Mouse (Mus musculus): ENCODE results near the gene Mgat5. TPM values are rescaled to one million over a fixed set of nuclear protein-coding genes. Genes with fewer than 3 reads are reported as not detected.

Mgat5 gene
- total RNA-seq, 2 experiments from 2014 or later = 11.8 to 13.5 TPM

DNA sequence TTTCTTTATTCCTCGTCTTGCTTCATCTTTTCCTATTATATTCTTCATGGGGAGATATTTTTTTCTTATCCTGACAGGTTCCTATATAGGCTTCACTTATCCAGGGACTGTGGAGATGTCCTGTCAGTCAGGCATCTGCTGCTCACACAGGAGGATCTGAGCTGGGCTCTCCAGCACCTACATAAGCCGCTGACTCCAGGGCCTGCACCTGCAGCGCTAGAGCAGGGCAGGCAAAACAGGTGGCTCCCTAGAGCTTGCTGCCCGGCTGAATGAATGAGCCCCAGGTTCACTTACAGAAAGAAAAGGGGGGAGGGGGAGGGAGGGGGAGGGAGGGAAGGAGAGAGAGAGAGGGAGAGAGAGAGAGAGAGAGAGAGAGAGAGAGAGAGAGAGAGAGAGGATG lies 175.3 kb downstream of the Mgat5 start:
- no peak for DNase-seq (ENCODE audit: low spot score in 2 of 2)

DNA sequence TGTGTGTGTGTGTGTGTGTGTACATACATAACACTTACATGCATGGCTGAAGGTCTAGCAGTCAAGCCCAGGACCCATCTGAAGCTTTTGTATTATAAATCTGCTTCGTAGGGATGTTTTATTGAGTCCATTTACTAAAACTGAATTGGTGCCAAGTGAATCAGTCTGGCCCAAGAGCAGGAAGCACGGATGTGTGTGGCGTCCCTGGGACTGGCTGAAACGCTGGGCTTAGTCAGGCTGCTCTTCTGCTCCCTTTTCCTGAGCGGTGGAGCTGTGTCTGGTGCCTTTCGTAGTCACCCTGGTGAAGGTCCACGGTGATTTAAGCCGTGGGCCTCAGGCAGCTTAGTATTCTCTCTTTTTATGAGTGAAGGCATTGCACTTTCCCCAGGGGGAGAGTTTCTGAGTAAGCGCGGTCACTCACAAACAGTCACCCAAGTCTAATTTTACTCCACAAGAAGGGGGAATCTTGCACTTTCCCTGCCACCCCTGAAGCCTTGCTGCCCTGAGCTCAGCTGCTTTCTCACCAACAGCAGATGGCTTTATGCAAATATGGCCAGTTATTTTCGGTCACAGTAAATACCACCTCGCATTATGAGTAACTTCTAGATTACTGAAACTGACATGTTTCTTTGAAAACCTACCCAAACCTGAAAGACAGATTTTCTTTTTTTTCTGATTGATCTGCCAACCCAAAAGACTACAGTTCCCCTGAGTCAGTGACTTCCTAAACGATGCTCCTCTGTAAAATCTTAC lies 176.1 kb downstream of the Mgat5 start:
- peak in 1 of 2 experiments; percentile 10 for DNase-seq (ENCODE audit: low spot score in 2 of 2)

DNA sequence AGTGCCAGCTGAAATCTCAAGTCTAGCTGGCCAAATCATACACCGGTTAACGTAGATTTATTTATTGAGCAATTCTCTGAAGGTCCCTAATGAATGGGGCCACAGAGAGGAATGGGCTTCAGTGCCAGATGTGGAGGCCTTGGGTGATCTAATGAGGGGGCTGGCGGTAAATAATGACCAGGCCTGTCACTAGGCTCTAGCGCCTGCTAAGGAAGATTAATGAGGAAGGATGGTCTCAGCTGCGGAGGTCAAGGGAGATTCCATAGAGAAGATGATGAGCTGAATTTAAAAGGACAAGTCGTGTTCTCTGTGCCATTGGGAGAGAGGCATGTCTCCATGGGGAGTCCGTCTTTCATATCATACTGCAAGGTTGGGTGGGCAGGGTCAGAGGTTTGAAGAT lies 178.3 kb downstream of the Mgat5 start:
- DNase-seq (ENCODE audit: low spot score in 2 of 2) = no peak

DNA sequence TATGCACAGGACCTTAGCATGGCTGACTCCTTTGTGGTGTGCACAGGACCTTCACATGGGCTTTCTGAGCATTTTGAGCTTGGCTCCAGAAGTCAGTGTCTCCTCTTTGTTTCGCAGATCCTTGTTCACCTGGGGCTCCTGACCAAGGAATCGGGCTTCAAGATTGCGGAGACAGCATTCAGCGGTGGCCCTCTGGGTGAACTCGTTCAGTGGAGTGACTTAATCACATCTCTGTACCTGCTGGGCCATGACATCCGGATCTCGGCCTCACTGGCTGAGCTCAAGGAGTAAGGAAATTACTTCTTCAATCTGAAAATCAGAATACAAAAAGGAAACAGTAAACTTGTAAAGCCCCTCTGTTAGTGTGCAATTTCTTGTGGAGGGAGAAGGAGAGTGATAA lies 182.4 kb downstream of the Mgat5 start:
- no peak for DNase-seq (ENCODE audit: low spot score in 2 of 2)

DNA sequence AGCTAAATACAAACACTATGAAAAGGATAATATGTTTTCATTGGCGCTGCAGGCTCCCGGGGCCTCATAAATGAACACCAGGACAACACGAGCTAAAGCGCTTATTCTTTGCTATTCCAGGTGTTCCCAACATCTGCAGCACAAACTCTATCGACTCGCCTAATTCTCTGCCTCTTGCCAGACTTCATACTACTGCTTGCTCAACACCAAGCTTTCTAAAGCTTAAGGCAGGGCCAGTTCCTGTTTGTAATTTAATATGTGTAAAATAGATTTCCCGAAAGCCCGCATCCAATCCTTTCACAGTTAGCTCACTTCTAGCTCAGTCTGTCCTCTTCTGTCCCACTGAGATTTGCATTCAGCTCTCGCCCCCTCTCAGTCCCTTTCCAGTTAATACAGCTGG lies 182.8 kb downstream of the Mgat5 start:
- DNase-seq (ENCODE audit: low spot score in 2 of 2) = no peak

DNA sequence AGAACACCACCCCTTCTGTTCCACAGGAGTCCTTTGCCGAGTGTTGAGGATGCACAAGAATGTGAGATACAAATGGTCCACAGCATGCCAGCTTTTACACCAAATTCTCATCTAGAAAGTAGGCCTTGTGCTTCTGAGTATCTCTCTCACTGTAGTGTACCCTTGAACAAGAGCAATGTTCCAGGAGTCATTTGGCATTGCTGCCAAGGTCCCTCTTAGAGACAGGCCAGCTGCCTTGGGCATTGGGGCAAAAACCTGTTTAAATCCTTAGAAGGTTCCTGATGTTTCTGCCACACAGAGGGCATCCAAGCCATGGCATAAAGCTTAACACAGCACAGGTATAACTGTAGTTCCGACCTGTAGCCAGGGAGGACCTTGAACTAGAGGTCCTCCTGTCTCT lies 189.9 kb downstream of the Mgat5 start:
- DNase-seq (ENCODE audit: low spot score in 2 of 2) = no peak

DNA sequence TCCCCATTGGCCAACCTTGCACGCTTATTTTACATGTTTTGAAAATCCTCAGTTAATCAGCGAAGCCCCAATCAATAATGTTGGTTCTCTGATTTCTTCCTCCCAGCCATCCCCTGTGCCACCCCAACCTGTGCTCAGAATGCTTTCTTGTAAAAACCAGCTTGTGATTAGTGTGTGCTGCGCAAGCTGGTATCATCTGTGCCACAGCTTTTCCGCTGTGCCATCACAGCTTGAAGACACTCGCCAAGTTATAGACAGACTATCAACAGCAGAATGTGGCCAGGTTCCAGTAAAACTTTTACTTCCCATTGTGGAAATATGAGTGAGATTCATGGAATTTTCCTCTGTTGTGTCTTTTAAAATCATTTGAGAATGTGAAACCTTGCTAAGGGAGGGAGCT lies 190.9 kb downstream of the Mgat5 start:
- no peak for DNase-seq (ENCODE audit: low spot score in 2 of 2)

DNA sequence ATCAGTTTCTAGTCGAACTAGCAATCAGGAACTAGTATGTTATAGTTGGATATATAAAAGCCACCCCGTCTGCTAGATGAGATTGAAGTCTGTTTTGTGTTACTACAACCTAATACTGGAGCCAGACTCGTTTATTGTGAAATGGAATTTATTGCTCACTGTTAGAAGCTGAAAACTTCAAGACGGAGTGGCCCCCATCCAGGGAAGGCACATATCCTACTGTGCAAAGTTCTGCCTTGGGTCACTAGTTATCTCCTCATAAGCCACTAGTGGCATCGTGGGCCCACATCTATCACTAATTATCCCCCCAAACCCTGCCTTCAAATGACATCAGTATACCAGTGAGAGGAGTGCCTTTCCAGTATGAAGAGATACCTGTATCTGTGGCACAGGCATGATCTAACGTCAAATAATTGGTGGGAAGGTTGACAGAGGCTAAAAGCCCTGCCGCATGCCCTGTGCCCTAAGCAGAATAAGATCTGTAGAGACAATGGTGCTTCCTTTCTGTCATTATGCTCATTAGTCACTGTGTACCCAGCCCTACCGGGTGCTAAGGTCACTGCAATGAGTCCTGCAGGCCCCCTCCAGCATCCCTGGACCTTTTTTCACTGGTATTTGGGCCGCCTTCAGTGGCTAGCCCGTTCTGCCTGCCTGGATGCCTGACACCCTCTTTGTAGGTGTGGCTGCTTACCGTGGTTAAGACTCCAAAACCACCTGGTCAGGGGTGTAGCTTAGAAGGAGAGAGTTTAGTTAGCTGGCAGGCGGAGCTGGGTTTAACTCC lies 191.9 kb downstream of the Mgat5 start:
- DNase-seq (ENCODE audit: low spot score in 2 of 2) = no peak

DNA sequence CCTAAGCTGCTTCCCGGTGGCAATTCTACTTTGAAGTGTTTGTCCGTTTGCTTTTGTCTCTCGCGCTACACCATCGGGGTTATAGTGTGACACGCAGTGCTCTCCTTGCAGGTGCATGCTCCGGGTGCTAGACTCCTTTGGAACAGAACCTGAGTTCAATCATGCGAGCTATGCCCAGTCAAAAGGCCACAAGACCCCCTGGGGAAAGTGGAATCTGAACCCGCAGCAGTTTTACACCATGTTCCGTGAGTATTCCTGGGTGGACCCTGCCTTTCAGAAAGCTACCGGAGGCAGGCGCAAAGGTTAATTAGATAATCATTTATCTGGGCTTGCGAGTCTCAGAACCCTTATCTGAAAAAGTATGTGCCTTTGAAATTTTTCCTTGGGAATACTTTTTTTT lies 192.6 kb downstream of the Mgat5 start:
- no peak for DNase-seq (ENCODE audit: low spot score in 2 of 2)

DNA sequence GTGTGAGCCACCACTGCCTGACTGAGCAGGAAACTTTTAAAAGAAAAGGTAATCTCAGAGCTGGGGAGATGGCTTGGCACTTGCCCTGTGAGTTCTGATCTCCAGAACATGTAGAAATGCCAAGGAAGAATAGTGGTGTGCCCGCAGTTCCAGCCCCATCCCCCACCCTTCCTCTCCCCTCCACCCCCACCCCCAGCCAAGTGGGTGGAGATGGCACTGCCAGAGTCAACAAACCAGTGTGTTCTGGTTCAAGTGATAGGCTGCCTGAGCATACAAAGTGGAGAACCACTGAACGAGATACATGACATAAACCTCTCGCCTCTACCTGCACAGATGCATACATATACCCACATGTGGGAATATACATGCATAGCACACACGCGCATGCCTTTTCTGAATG lies 193.4 kb downstream of the Mgat5 start:
- DNase-seq (ENCODE audit: low spot score in 2 of 2) = no peak

DNA sequence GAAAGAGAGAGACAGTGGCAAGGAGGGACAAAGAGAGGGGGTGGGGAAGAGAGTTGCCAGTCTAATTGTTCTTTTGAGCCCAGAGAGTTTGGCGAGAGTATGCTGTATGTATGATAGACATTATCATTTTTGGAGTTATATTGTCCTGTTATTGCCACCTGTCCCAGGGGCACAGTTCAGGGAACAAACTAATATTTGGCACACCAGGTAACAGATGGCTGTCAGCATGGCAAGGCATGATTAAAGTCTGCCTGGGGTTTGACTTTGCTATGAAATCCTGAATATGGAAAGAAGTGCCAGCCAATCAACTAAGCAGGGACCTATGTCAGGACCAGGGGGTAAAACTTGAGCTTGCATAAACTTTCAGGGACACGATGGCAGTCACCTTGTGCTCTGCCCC lies 195.4 kb downstream of the Mgat5 start:
- DNase-seq (ENCODE audit: low spot score in 2 of 2) = no peak

DNA sequence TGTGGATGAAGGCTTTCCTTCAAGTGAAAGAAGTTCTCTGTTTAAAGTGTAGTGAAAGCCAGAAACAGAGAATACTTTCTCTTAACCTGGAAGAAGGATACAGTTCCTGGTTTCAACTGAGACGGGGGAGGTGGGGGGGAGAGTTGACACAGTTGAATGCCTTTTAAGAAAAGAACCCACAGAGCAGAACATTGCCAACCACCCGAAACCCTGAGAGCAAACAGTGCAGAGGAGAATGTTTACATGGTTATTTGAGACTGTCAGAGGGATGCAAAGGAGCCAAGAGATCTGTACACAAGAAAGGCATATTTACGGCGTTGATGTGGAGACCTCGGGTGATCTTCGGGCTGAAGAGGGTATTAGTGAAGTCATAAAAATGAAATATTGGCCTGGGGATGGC lies 195.9 kb downstream of the Mgat5 start:
- DNase-seq (ENCODE audit: low spot score in 2 of 2) = no peak

DNA sequence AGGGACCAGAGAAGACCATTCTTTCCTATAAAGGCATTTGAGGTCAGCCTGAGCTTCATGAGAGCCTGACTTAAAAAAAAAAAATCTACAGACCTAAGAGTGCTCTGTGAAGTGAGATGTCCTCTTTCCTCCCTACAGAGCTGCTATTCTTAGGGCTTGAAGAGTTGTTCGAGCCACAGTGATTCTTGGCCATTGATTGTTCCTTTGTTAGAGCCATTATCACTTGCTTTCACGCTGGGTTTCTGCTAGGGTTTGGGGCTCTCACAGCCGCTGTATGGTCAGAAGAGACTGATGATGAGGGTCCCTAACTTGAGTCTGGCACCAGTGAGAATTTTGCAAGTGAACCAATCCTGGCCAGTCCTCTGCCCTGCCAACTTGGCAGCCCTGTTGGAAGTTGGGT lies 199.8 kb downstream of the Mgat5 start:
- DNase-seq (ENCODE audit: low spot score in 2 of 2) = no peak

DNA sequence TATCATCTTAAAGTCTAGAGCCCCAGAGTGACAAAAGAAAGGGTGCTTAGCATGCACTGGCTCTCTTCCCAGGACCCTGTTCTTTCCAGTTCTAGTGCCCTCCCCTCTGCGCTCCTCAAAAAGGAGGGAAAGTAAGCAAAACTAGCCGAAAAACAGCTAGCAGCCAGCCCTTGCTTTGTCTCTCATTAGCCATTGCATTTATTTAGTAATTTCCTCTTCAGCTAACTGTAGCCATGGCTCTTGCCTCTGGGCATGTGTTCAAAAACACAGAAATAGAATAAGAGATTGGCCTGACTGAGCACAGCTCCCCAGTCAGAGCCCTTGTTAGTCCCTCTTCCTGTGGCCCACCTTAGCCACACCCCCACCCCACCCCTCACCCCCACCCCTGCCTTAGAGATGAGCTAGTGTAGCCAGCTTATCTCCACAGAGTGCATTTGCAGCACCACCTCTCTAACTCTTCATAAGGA lies 204.2 kb downstream of the Mgat5 start:
- DNase-seq (ENCODE audit: low spot score in 2 of 2) = no peak

DNA sequence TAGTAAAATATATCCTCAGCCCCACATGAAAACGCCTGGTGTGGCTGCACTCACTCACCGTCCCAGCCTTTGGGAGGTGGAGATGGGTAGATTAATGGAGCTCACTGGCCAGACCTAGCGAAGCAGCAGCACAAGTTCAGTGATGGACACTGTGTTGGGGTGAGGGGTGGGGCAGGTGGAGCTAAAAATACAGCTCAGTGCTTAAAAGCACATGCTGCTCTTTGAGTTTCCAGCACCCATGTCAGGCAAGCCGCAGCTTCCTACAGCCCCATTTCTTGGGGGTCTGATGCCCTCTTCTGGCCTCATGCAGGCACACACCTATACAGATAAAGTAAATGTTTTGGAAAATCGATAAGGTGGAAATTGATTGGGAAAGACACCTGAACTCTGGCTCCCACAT lies 204.7 kb downstream of the Mgat5 start:
- DNase-seq (ENCODE audit: low spot score in 2 of 2) = peak in 1 of 2 experiments; percentile 7

DNA sequence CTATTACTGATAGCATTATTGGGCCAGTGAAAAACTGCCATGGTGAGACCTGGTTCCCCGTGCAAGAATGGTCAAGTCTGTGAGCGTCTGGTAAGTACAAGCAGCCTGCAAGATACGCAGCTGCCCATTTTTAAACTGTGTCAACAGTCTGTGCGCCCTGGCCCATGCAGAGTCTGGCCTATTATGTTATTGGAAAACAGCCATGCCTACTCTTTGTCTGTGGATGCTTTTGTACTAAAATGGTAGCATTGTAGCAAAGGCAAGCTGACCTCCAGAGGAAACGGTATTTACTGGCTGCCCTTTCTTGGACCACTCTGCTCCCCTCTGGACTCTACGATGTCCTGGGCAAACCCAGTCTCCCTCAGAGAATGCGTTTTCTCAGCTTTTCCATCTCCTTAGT lies 209.7 kb downstream of the Mgat5 start:
- no peak for DNase-seq (ENCODE audit: low spot score in 2 of 2)

DNA sequence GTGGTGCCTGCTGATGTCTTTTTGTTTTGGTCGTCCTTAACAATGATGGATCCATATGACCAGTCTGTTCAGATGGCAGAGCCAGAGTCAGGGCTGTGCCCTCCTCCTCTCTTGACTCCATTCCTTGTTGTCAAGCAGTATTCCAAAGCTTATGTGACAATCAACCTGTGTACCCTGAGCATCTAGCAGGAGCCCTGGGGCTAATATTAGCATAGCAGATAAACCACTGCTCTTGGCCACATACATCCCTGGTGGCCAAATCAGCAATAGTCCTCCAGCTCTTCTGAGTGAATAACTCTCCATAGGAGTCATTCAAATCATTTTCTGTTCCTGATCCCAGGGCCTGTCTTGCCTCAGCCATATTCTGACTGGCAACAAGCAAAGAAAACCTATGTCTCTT lies 211.1 kb downstream of the Mgat5 start:
- DNase-seq (ENCODE audit: low spot score in 2 of 2) = no peak

DNA sequence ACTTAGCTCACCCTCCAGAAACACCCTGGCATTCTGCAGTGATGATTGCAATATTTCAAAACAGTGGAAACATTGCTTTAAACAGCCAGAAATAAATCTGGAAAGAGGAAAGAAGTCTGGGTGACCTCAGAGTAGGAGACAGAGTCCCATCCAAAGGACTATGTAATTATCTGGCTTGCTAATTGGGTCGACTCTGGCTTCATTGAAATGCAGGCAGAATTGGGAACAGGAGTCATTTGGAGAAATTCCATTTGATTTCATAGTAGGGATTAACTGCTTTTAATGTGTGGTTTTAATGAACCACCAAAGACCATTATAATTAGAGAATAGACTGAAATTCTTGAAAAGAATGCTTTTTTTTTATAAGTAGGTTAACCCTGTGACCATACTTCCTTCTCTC lies 212.2 kb downstream of the Mgat5 start:
- DNase-seq (ENCODE audit: low spot score in 2 of 2) = no peak

DNA sequence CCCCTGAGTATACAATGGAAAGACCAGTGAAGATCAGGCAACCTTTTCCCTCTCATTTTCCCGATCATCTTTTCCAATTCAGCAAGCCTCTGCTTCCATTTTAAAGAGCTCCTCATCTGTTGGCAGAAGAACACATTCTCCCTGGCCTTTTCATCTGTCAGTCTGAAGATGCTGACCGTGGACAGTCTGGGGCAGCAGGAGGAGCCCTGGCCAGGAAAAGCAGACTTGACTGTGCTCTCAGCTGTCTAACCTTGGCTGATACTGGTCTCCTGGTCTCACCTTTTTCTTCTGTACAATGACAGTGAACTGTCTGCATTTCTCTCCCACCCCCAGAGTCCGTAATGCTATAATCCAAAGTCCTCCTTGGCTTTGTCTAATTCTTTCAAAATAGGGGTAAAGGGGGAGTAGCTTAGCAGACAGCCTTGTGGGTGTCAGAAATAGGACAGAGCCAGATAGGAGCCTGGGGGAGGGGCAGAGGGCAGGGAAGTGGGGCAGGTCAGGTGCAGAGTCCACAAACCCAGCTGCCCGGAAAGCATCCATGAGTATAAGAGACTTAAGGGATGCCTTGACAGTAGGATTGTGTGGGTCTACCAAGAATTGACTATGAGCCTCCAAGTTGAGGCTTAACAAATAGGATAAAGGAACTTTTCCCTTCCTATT lies 214.2 kb downstream of the Mgat5 start:
- no peak for DNase-seq (ENCODE audit: low spot score in 2 of 2)

DNA sequence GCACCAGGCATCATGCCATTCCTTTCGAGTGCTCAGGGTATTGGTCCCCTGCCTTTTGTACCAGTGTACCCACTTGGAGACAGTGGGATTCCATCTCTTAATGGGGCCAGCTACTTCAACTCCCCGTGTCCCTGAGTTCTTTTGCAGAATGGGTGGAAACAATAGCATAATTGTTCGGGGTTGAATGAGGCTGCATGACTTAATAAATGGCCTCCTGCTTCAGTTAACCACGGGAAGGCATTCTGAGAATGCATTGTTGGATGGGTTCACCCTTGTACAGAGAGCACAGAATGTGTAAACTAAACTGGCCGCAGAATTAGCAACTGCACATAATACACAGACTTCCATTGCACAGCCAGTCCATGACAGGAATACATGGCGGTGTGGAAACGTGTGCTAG lies 214.8 kb downstream of the Mgat5 start:
- DNase-seq (ENCODE audit: low spot score in 2 of 2) = no peak

DNA sequence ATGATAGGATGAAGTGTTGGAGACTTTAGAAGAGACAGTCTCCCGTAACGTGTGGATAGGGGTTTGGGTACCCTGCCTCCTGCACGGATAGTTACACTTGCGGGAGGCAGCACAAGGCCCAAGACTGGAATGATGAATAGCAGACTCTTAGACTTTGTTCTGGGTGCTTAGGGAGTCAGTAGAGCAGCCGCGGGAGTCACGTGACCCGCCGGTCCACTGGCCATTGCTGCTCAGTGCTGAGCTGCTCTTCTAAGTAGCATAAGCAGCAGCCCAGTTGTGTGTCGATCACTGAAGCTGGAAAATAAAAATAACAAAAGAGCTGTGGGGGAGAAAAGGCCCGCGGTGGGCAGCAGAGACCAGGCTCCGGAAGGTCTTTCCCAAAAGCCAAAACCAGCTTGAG lies 215.6 kb downstream of the Mgat5 start:
- DNase-seq (ENCODE audit: low spot score in 2 of 2) = no peak

DNA sequence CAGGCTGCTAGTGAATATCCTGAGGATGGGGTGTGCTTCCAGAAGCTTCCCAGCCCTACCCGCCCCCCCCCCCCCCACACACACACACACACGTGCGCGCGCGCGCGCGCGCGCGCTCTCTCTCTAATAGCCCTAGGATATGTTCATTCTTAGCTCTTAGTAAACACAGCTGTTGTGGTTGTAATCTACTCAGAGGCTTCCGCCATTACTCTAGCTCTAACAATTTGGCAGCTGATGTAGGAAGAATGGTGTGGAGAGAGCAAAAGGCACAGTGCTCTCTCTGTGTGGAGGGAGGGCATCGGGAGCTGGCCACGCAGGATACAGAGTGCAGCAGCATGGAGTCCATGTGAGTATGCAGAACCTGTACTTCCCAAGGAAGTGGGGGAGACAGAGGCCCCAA lies 216.0 kb downstream of the Mgat5 start:
- no peak for DNase-seq (ENCODE audit: low spot score in 2 of 2)

Data from adrenal gland, adult 18-20 months (tissue).